Mouse (Mus musculus): ENCODE results near the gene Actg2. TPM values are rescaled to one million over a fixed set of nuclear protein-coding genes. Genes with fewer than 3 reads are reported as not detected.

The Actg2 gene
- polyA plus RNA-seq, 2 experiments: 2.3 to 2.4 TPM

GRCm38 (mm10) chr6:83496009-83496752 lies 39.9 kb downstream of the Actg2 start:
- Histone ChIP-seq H3K4me2 (ENCODE audit: low read depth) (no peak overlapping the region), H3K36me3 (replicated peaks; ENCODE audit: control insufficient read depth, insufficient read depth, low read depth) (no peaks in the 10 kb centered on the region), H3K9ac (replicated peaks) (no peak overlapping the region), H3K9me3 (ENCODE audit: control insufficient read depth, low read length) (peaks cover 2% of the 10 kb centered on the region; the same call in 1 of the 2 replicates), H3K27ac (no peak overlapping the region), H3K27me3 (ENCODE audit: control insufficient read depth, insufficient read depth, low read length) (no peaks in the 10 kb centered on the region), H3K4me1 (replicated peaks; ENCODE audit: control insufficient read depth in 2 of 2, insufficient read depth in 2 of 2, low read length in 1 of 2) (0 out of 4 replicates have a peak, but pooled peaks cover 0 to 3% of the 10 kb centered on the region in 2 experiments), H3K4me3 (ENCODE audit: insufficient read depth in 1 of 2, low read depth in 2 of 2, low read length in 2 of 2) (no peak overlapping the region)
- 79% methylated on average over 9 of the region's 9 CpGs for WGBS (ENCODE audit: insufficient replicate concordance)
- TF ChIP-seq EP300 (IDR thresholded peaks at IDR 0.05; ENCODE audit: low read depth) (no peak), CTCF (IDR thresholded peaks at IDR 0.05; ENCODE audit: low read depth) (no peak)
- DNase-seq (ENCODE audit: low read depth in 3 of 3, low spot score in 3 of 3) (no peak), ATAC-seq (ENCODE audit: insufficient read depth) (no peak)

DNA sequence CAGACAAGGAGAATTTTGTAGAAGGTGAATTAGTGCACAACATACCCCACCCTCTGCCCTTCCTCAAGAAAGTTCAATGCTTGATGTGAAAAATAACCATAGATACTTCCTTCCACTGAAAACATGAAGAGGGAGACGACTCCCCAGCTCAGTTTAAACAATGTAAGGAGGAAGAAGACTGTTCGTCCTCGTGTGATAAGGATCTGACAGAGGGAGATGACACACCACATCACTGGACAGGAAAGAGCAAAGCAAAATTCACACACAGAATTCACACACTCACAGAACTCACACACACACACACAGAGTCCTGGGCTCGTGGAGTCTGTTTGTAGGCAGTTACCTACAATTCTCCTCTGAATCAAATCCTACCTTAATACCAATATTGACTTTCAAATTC lies 45.4 kb downstream of the Actg2 start:
- 23% methylated on average over 4 of the region's 4 CpGs for WGBS (ENCODE audit: insufficient replicate concordance)
- Histone ChIP-seq H3K36me3 (replicated peaks; ENCODE audit: control insufficient read depth, insufficient read depth, low read depth) (peaks cover 6% of the 10 kb centered on the region), H3K4me1 (replicated peaks; ENCODE audit: control insufficient read depth in 2 of 2, insufficient read depth in 2 of 2, low read length in 1 of 2) (no peaks in the 10 kb centered on the region), H3K9ac (replicated peaks) (no peak overlapping the region), H3K4me3 (ENCODE audit: insufficient read depth in 1 of 2, low read depth in 2 of 2, low read length in 2 of 2) (no peak overlapping the region), H3K9me3 (ENCODE audit: control insufficient read depth, low read length) (no peaks in the 10 kb centered on the region), H3K27ac (no peak overlapping the region), H3K27me3 (ENCODE audit: control insufficient read depth, insufficient read depth, low read length) (no peaks in the 10 kb centered on the region), H3K4me2 (ENCODE audit: low read depth) (no peak overlapping the region)
- TF ChIP-seq EP300 (IDR thresholded peaks at IDR 0.05; ENCODE audit: low read depth) (no peak), CTCF (IDR thresholded peaks at IDR 0.05; ENCODE audit: low read depth) (no peak)
- DNase-seq (ENCODE audit: low read depth in 3 of 3, low spot score in 3 of 3): no peak
- no peak for ATAC-seq (ENCODE audit: insufficient read depth)

DNA sequence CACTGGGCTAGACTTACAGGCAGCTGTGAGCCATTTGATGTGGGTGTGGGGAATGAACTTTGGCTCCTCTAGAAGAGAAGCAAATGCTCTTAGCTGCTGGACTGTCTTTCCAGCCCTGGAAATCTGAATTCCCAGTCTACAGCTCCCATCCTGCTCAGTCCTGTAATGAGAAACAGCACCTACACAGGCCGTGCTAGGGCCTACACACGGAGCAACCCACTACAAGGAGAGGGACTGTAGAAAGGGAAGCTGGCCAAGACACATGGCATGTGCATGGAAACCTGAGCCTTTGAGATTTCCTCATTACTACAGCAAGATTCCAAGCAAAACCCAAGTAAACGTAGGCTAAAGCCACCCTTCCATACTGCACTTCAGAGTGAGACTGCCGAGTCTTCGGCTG lies 47.9 kb downstream of the Actg2 start:
- no peak overlapping the region for H3K9ac ChIP-seq (replicated peaks)
- peaks cover 6% of the 10 kb centered on the region for H3K36me3 ChIP-seq (replicated peaks; ENCODE audit: control insufficient read depth, insufficient read depth, low read depth)
- DNase-seq (ENCODE audit: low read depth in 3 of 3, low spot score in 3 of 3) (no peak), ATAC-seq (ENCODE audit: insufficient read depth) (no peak)
- H3K4me3 ChIP-seq (ENCODE audit: insufficient read depth in 1 of 2, low read depth in 2 of 2, low read length in 2 of 2): no peak overlapping the region
- no peaks in the 10 kb centered on the region for H3K9me3 ChIP-seq (ENCODE audit: control insufficient read depth, low read length)
- no peaks in the 10 kb centered on the region for H3K27me3 ChIP-seq (ENCODE audit: control insufficient read depth, insufficient read depth, low read length)
- 74% methylated on average over 5 of the region's 5 CpGs for WGBS (ENCODE audit: insufficient replicate concordance)
- TF ChIP-seq EP300 (IDR thresholded peaks at IDR 0.05; ENCODE audit: low read depth): no peak
- no peak for TF ChIP-seq CTCF (IDR thresholded peaks at IDR 0.05; ENCODE audit: low read depth)
- H3K4me2 ChIP-seq (ENCODE audit: low read depth): no peak overlapping the region
- no peaks in the 10 kb centered on the region for H3K4me1 ChIP-seq (replicated peaks; ENCODE audit: control insufficient read depth in 2 of 2, insufficient read depth in 2 of 2, low read length in 1 of 2)
- H3K27ac ChIP-seq: no peak overlapping the region

- WGBS (ENCODE audit: insufficient replicate concordance): 78% methylated on average over 4 of the region's 4 CpGs
- DNase-seq (ENCODE audit: low read depth in 3 of 3, low spot score in 3 of 3) (no peak), ATAC-seq (ENCODE audit: insufficient read depth) (no peak)
- H3K9ac ChIP-seq (replicated peaks): no peak overlapping the region
- no peaks in the 10 kb centered on the region for H3K9me3 ChIP-seq (ENCODE audit: control insufficient read depth, low read length)
- no peak overlapping the region for H3K27ac ChIP-seq
- H3K4me1 ChIP-seq (replicated peaks; ENCODE audit: control insufficient read depth in 2 of 2, insufficient read depth in 2 of 2, low read length in 1 of 2): peaks cover 0 to 6% of the 10 kb centered on the region in 2 experiments; a peak in 2 of 4 replicates
- H3K4me3 ChIP-seq (ENCODE audit: insufficient read depth in 1 of 2, low read depth in 2 of 2, low read length in 2 of 2): no peak overlapping the region
- H3K27me3 ChIP-seq (ENCODE audit: control insufficient read depth, insufficient read depth, low read length): no peaks in the 10 kb centered on the region
- H3K36me3 ChIP-seq (replicated peaks; ENCODE audit: control insufficient read depth, insufficient read depth, low read depth): peaks cover 6% of the 10 kb centered on the region
- TF ChIP-seq CTCF (IDR thresholded peaks at IDR 0.05; ENCODE audit: low read depth): no peak
- no peak for TF ChIP-seq EP300 (IDR thresholded peaks at IDR 0.05; ENCODE audit: low read depth)
- H3K4me2 ChIP-seq (ENCODE audit: low read depth): no peak overlapping the region
Measured at GRCm38 (mm10) chr6:83487298-83487697, 48.8 kb downstream of the Actg2 start.

DNA sequence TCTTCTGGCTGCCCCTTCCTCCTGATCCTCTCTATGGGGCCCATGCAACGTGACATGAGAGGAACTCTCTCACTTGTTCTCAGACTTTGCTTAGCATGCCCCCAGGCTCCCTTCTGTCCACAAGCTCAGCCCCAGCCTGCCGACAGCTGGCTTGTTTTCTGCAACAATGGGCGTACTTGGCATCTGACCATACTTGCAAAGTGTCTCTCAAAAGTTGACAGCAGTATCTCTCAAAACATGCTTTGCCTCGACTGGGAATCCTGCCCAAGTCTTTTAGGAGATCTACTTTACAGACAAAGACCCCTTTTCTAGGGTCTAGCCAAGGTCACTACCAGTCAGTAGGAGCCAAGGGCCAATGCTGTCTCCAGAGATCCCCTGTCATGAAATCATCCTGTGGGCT lies 50.2 kb downstream of the Actg2 start:
- ATAC-seq (ENCODE audit: insufficient read depth): no peak
- Histone ChIP-seq H3K27ac (no peak overlapping the region), H3K4me1 (replicated peaks; ENCODE audit: control insufficient read depth in 2 of 2, insufficient read depth in 2 of 2, low read length in 1 of 2) (peaks cover 0 to 9% of the 10 kb centered on the region in 2 experiments; a peak in 2 of 4 replicates), H3K9ac (replicated peaks) (no peak overlapping the region), H3K36me3 (replicated peaks; ENCODE audit: control insufficient read depth, insufficient read depth, low read depth) (peaks cover 6% of the 10 kb centered on the region), H3K4me3 (ENCODE audit: insufficient read depth in 1 of 2, low read depth in 2 of 2, low read length in 2 of 2) (no peak overlapping the region), H3K9me3 (ENCODE audit: control insufficient read depth, low read length) (no peaks in the 10 kb centered on the region), H3K27me3 (ENCODE audit: control insufficient read depth, insufficient read depth, low read length) (no peaks in the 10 kb centered on the region), H3K4me2 (ENCODE audit: low read depth) (no peak overlapping the region)
- TF ChIP-seq EP300 (IDR thresholded peaks at IDR 0.05; ENCODE audit: low read depth) (no peak), CTCF (IDR thresholded peaks at IDR 0.05; ENCODE audit: low read depth) (no peak)
- WGBS (ENCODE audit: insufficient replicate concordance): 69% methylated on average over 4 of the region's 4 CpGs
- no peak for DNase-seq (ENCODE audit: low read depth in 3 of 3, low spot score in 3 of 3)

All from liver, embryonic 14.5 days (tissue).